Mouse (Mus musculus): ENCODE results near the gene Rnh1.

- TF ChIP-seq CTCF (IDR thresholded peaks at IDR 0.05; ENCODE audit: low read depth, low read length) (no peak), POLR2AphosphoS5 (IDR thresholded peaks at IDR 0.05; ENCODE audit: insufficient replicate concordance, low read depth, low read length) (no peak)
These were observed 53.2 kb downstream of the Rnh1 start for GRCm38 (mm10) chr7:141119487-141119886.
